Mouse (Mus musculus) megakaryocyte, embryonic 14.5 days (primary cell): ENCODE measurements around the gene Ruvbl1.

Source experiments
- FLI1 ChIP-seq: IDR thresholded peaks from 2 replicates; pipeline ENCODE4 v1.6.1; 2012; ENCODE audit warnings: low read length, inconsistent platforms, mixed read lengths
- GATA1 ChIP-seq: IDR thresholded peaks from 3 replicates; pipeline ENCODE4 v1.6.1; 2012; ENCODE audit warnings: mixed read lengths, low read length, inconsistent platforms, borderline replicate concordance

DNA sequence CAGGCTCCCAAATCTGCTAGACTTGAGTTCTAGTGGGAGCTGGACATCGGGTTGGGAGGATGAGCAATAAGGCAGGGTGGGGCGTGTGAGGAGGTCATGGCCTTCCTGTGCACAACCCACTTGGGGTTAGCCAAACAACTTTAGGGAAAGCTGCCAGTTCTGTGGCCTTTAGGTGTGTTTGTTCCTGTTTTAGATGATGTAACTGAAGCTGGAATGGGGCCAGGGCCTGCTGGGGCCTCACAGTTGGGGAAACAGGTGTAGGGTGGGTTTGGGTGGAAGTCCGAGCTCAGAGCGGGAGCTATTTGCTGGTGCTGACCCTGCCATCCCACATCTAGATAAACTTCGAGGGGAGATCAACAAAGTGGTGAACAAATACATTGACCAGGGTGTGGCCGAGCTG lies 20.2 kb downstream of the Ruvbl1 start:
- TF ChIP-seq GATA1 (no peak), FLI1 (no peak)
